Mouse (Mus musculus) 416B (cell line): ENCODE results near the gene Gm42791.

Experiments used
- DNase-seq: peaks from one replicate; pipeline ENCODE4 v3.0.0; 2011; ENCODE audit warnings: low read depth

The Gm42791 gene

GRCm38 (mm10) chr5:148885821-148886609, 108.9 kb downstream of the Gm42791 start:
- DNase-seq: no peak

GRCm38 (mm10) chr5:148883671-148884070, 111.3 kb downstream of the Gm42791 start:
- no peak for DNase-seq

DNA sequence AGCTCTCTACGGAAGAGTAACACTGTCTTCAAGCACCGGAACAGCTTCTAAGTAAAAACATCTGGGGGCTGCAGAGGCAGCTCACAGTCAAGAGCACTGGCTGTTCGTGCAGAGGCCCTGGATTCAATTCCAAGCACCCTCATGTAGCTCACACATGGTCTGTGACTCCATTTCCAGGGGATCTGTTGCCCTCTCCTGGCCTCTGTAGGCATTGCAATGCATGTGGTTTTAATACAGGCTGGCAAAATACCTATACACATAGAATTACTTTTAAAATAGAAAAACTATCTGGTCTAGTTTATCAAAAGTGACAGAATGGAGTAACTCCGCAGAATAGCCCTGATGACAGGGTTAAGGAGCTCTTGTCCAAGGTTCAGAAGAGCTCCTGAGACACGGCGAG, 115.7 kb downstream of the Gm42791 start:
- peak; percentile 23 for DNase-seq

GRCm38 (mm10) chr5:148873116-148873515, 121.8 kb downstream of the Gm42791 start:
- no peak for DNase-seq

GRCm38 (mm10) chr5:148869583-148869982, 125.4 kb downstream of the Gm42791 start:
- no peak for DNase-seq

- no peak for DNase-seq
These were observed 127.2 kb downstream of the Gm42791 start for GRCm38 (mm10) chr5:148867766-148868165.

DNA sequence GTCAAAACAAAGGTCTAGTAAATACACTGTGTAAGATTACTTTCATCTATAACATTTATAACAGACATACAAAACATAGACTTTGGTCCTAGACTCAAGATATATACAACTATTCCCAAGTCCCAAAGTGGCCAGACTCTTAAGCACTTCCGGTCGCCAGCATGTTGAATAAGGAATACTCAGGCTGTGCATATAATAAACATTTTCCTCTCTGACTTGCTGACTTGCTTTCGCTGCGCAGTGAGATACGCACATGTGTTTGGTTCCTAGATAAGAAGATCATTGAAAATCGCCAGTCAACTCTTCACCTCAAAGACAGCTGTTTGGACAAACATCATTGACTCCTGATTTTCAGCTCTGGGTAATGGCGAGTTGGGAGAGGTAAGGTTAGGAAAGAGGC, 127.8 kb downstream of the Gm42791 start:
- DNase-seq: no peak

DNA sequence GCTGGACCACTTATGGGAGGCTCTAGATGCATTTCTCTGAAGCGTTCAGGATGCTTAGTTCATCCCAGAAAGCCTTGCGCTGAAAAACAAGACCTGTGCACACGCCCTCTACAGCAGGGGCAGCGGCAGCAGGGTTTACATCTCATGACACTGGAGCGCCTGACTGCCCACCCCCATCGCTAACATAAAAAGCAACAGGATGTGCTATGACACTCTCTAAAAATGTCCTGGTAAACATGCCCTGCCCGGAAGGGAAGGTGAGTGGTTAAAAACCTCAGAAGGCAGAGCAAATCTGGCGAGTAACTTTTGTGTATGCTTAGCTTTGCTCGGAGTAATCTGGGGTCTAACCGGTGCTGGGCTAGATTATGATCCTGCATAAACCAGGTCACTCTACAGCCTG, 128.4 kb downstream of the Gm42791 start:
- no peak for DNase-seq

GRCm38 (mm10) chr5:148863409-148863808, 131.5 kb downstream of the Gm42791 start:
- no peak for DNase-seq

DNA sequence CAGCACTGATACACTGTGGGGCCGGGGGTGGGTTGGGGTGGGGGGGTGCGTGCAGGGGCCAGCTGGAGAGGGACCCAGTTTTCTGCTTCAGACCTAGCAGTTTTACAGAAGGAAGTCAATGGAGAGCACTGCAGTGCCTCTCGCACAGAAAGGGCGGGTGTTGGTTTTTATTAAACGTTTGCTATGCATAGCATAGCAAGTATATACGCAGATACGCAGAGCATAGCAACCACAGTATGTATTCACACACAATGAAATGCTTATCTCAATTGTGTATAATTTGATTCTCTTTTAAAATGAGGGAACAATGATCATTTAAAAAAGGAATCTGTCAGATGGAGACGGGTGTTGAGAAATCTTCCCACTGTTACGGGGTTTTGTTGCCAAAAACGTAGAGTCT, 132.1 kb downstream of the Gm42791 start:
- DNase-seq: no peak

- DNase-seq: peak; percentile 7
These were observed 132.8 kb downstream of the Gm42791 start for GRCm38 (mm10) chr5:148862136-148862535.

- no peak for DNase-seq
These were observed 137.4 kb downstream of the Gm42791 start for GRCm38 (mm10) chr5:148857522-148857921.

DNA sequence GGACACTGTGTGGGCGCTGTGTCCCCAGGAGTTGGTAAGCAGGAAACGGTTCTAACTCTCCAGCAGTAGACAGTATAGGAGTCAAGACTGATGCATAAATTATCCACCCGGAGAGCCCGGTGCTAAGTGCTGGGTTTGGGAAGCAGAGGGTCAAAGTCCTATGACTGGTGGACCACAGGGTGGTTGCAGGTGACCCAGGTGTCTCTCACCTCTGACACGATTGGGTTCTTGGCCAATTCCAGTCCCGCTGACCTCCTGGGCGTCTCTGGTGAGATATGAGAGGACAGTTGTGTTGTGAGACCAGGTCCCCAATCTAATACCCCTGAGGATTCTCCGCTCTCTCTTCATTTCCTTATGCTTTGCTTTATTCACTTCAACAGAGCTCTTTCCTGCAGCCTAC, 139.9 kb downstream of the Gm42791 start:
- DNase-seq: no peak

GRCm38 (mm10) chr5:148854166-148854565, 140.8 kb downstream of the Gm42791 start:
- no peak for DNase-seq

GRCm38 (mm10) chr5:148849516-148849915, 145.4 kb downstream of the Gm42791 start:
- DNase-seq: no peak

DNA sequence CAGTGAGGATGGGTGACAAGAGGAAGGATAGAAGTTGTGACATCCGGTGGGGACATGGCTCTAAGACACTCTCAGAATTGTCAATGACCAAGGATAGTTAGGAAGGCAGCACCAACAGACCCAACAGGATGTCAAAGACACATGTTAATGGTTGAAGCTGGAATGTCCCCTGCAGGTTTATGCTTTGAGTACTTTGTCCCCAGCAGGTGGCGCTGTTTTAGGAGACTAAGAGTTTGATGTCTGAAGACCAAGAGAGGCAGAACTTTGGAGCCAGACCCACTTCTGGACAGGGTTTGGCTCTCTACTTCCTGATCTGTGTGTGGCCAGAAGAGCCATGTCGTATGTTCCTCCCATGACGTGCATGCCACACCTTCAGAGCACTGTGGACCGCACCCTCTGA, 147.9 kb downstream of the Gm42791 start:
- DNase-seq: peak; percentile 13
